Mouse (Mus musculus): ENCODE results near the gene Palld. TPM values are rescaled to one million over a fixed set of nuclear protein-coding genes. Genes with fewer than 3 reads are reported as not detected.

The Palld gene
- polyA plus RNA-seq, 1 experiment from 2014 or later, result 95.3 TPM

- Histone ChIP-seq H3K27me3 (no peaks in the 10 kb centered on the region), H3K4me2 (no peak overlapping the region), H3K4me1 (replicated peaks) (no peaks in the 10 kb centered on the region), H3K36me3 (no peaks in the 10 kb centered on the region), H3K27ac (no peak overlapping the region), H3K9ac (replicated peaks) (no peak overlapping the region), H3K9me3 (no peaks in the 10 kb centered on the region), H3K4me3 (replicated peaks) (no peak overlapping the region)
- no peak for ATAC-seq (ENCODE audit: insufficient number of reproducible peaks, insufficient read depth, low FRiP score, low TSS enrichment, low read depth)
- WGBS, result 88% methylated on average over 3 of the region's 3 CpGs
Observed at GRCm38 (mm10) chr8:61909313-61909712, 6.8 kb upstream of the Palld start.

- 71% methylated on average over 13 of the region's 13 CpGs for WGBS
- peak; percentile 47 for ATAC-seq (ENCODE audit: insufficient number of reproducible peaks, insufficient read depth, low FRiP score, low TSS enrichment, low read depth)
- no peak overlapping the region for H3K27ac ChIP-seq
Observed at GRCm38 (mm10) chr8:61908303-61909215, 6.1 kb upstream of the Palld start.

GRCm38 (mm10) chr8:61901028-61901717 is 1.3 kb downstream of the Palld start:
- Histone ChIP-seq H3K4me3 (replicated peaks) (no peak overlapping the region), H3K4me1 (replicated peaks) (no peaks in the 10 kb centered on the region), H3K9ac (replicated peaks) (no peak overlapping the region), H3K36me3 (no peaks in the 10 kb centered on the region), H3K4me2 (no peak overlapping the region), H3K27ac (no peak overlapping the region), H3K27me3 (no peaks in the 10 kb centered on the region), H3K9me3 (no peaks in the 10 kb centered on the region)
- ATAC-seq (ENCODE audit: insufficient number of reproducible peaks, insufficient read depth, low FRiP score, low TSS enrichment, low read depth), result no peak
- WGBS, result 77% methylated on average over 6 of the region's 6 CpGs

More at GRCm38 (mm10) chr8:61908303-61909215, 6.1 kb upstream of the Palld start:
- H3K9ac ChIP-seq (replicated peaks), result no peak overlapping the region
- H3K4me2 ChIP-seq, result no peak overlapping the region
- H3K36me3 ChIP-seq, result no peaks in the 10 kb centered on the region
- H3K27me3 ChIP-seq, result no peaks in the 10 kb centered on the region
- no peaks in the 10 kb centered on the region for H3K4me1 ChIP-seq (replicated peaks)
- no peaks in the 10 kb centered on the region for H3K9me3 ChIP-seq
- no peak overlapping the region for H3K4me3 ChIP-seq (replicated peaks)

- Histone ChIP-seq H3K4me3 (replicated peaks) (no peak overlapping the region), H3K4me1 (replicated peaks) (no peaks in the 10 kb centered on the region), H3K27me3 (no peaks in the 10 kb centered on the region), H3K4me2 (no peak overlapping the region), H3K36me3 (no peaks in the 10 kb centered on the region), H3K9me3 (no peaks in the 10 kb centered on the region), H3K9ac (replicated peaks) (no peak overlapping the region), H3K27ac (no peak overlapping the region)
- WGBS, result 50% methylated on average over 1 of the region's 1 CpGs
- no peak for ATAC-seq (ENCODE audit: insufficient number of reproducible peaks, insufficient read depth, low FRiP score, low TSS enrichment, low read depth)
Observed at GRCm38 (mm10) chr8:61897402-61897801, 5.1 kb downstream of the Palld start.

- no peak overlapping the region for H3K4me3 ChIP-seq (replicated peaks)
- no peaks in the 10 kb centered on the region for H3K4me1 ChIP-seq (replicated peaks)
- H3K36me3 ChIP-seq, result no peaks in the 10 kb centered on the region
- no peak overlapping the region for H3K27ac ChIP-seq
- no peak overlapping the region for H3K4me2 ChIP-seq
- H3K27me3 ChIP-seq, result no peaks in the 10 kb centered on the region
- no peak for ATAC-seq (ENCODE audit: insufficient number of reproducible peaks, insufficient read depth, low FRiP score, low TSS enrichment, low read depth)
- WGBS, result 81% methylated on average over 1 of the region's 1 CpGs
- H3K9me3 ChIP-seq, result no peaks in the 10 kb centered on the region
- H3K9ac ChIP-seq (replicated peaks), result no peak overlapping the region
Observed at GRCm38 (mm10) chr8:61896742-61897141, 5.7 kb downstream of the Palld start.

- 56% methylated on average over 2 of the region's 2 CpGs for WGBS
- Histone ChIP-seq H3K4me2 (no peak overlapping the region), H3K4me3 (replicated peaks) (no peak overlapping the region), H3K9ac (replicated peaks) (no peak overlapping the region), H3K27ac (no peak overlapping the region), H3K36me3 (no peaks in the 10 kb centered on the region), H3K4me1 (replicated peaks) (no peaks in the 10 kb centered on the region), H3K27me3 (no peaks in the 10 kb centered on the region), H3K9me3 (no peaks in the 10 kb centered on the region)
- ATAC-seq (ENCODE audit: insufficient number of reproducible peaks, insufficient read depth, low FRiP score, low TSS enrichment, low read depth), result no peak
Observed at GRCm38 (mm10) chr8:61894062-61894461, 8.4 kb downstream of the Palld start.

- no peak for ATAC-seq (ENCODE audit: insufficient number of reproducible peaks, insufficient read depth, low FRiP score, low TSS enrichment, low read depth)
- no peaks in the 10 kb centered on the region for H3K4me1 ChIP-seq (replicated peaks)
- no peak overlapping the region for H3K4me2 ChIP-seq
- no peaks in the 10 kb centered on the region; the same call in 1 of the 2 replicates for H3K27me3 ChIP-seq
- no peak overlapping the region for H3K9ac ChIP-seq (replicated peaks)
- no peaks in the 10 kb centered on the region for H3K36me3 ChIP-seq
- no peak overlapping the region for H3K27ac ChIP-seq
- no peak overlapping the region for H3K4me3 ChIP-seq (replicated peaks)
- no peaks in the 10 kb centered on the region for H3K9me3 ChIP-seq
- 61% methylated on average over 7 of the region's 7 CpGs for WGBS
Observed at GRCm38 (mm10) chr8:61877607-61878006, 24.9 kb downstream of the Palld start.

GRCm38 (mm10) chr8:61875290-61875689 is 27.2 kb downstream of the Palld start:
- H3K4me2 ChIP-seq, result no peak overlapping the region
- no peak overlapping the region for H3K27ac ChIP-seq
- H3K27me3 ChIP-seq, result no peaks in the 10 kb centered on the region; the same call in 1 of the 2 replicates
- H3K4me1 ChIP-seq (replicated peaks), result no peaks in the 10 kb centered on the region
- no peak overlapping the region for H3K9ac ChIP-seq (replicated peaks)
- 8% methylated on average over 5 of the region's 5 CpGs for WGBS
- no peaks in the 10 kb centered on the region for H3K36me3 ChIP-seq
- H3K4me3 ChIP-seq (replicated peaks), result no peak overlapping the region
- H3K9me3 ChIP-seq, result no peaks in the 10 kb centered on the region
- no peak for ATAC-seq (ENCODE audit: insufficient number of reproducible peaks, insufficient read depth, low FRiP score, low TSS enrichment, low read depth)

GRCm38 (mm10) chr8:61873994-61874393 is 28.5 kb downstream of the Palld start:
- Histone ChIP-seq H3K4me1 (replicated peaks) (no peaks in the 10 kb centered on the region), H3K36me3 (no peaks in the 10 kb centered on the region), H3K27ac (no peak overlapping the region), H3K9ac (replicated peaks) (no peak overlapping the region), H3K4me3 (replicated peaks) (no peak overlapping the region), H3K4me2 (no peak overlapping the region), H3K9me3 (no peaks in the 10 kb centered on the region), H3K27me3 (no peaks in the 10 kb centered on the region; the same call in 1 of the 2 replicates)
- 43% methylated on average over 9 of the region's 9 CpGs for WGBS
- ATAC-seq (ENCODE audit: insufficient number of reproducible peaks, insufficient read depth, low FRiP score, low TSS enrichment, low read depth), result no peak

- Histone ChIP-seq H3K9ac (replicated peaks) (no peak overlapping the region), H3K9me3 (no peaks in the 10 kb centered on the region), H3K27ac (no peak overlapping the region), H3K4me1 (replicated peaks) (no peaks in the 10 kb centered on the region; the same call in 1 of the 2 replicates), H3K4me2 (no peak overlapping the region), H3K36me3 (no peaks in the 10 kb centered on the region), H3K4me3 (replicated peaks) (no peak overlapping the region), H3K27me3 (no peaks in the 10 kb centered on the region)
- 90% methylated on average over 3 of the region's 3 CpGs for WGBS
- ATAC-seq (ENCODE audit: insufficient number of reproducible peaks, insufficient read depth, low FRiP score, low TSS enrichment, low read depth), result no peak
Observed at GRCm38 (mm10) chr8:61868481-61868880, 34.0 kb downstream of the Palld start.

GRCm38 (mm10) chr8:61866920-61867319 is 35.6 kb downstream of the Palld start:
- H3K27ac ChIP-seq, result no peak overlapping the region
- no peak overlapping the region for H3K4me3 ChIP-seq (replicated peaks)
- no peak overlapping the region for H3K4me2 ChIP-seq
- 92% methylated on average over 1 of the region's 1 CpGs for WGBS
- no peaks in the 10 kb centered on the region for H3K9me3 ChIP-seq
- no peak for ATAC-seq (ENCODE audit: insufficient number of reproducible peaks, insufficient read depth, low FRiP score, low TSS enrichment, low read depth)
- no peaks in the 10 kb centered on the region for H3K36me3 ChIP-seq
- H3K4me1 ChIP-seq (replicated peaks), result no peaks in the 10 kb centered on the region; the same call in 1 of the 2 replicates
- H3K27me3 ChIP-seq, result no peaks in the 10 kb centered on the region
- no peak overlapping the region for H3K9ac ChIP-seq (replicated peaks)
